Mouse (Mus musculus) small intestine, adult 2 months (tissue): Measurements from ENCODE around the gene Relt.

ENCODE experiments used
- CTCF ChIP-seq: fragments of 200-500 bp; IDR thresholded peaks from 2 replicates; pipeline ENCODE4 v1.5.1; 2012; ENCODE audit warnings: low read depth, mild to moderate bottlenecking, control low read depth, inconsistent platforms, low read length, moderate library complexity, mixed read lengths; ENCODE audit not compliant: insufficient replicate concordance, insufficient read length; ENCODE audit errors: extremely low read depth
- POLR2A ChIP-seq: fragments of 200-500 bp; IDR thresholded peaks from 2 replicates; pipeline ENCODE4 v1.6.1; 2012; ENCODE audit warnings: low read depth, mild to moderate bottlenecking, control low read depth, inconsistent platforms, low read length, moderate library complexity

- TF ChIP-seq POLR2A, result no peak
- TF ChIP-seq CTCF, result peak; percentile 33; the same call in 1 of the 2 replicates
These were observed 44.7 kb downstream of the Relt start for GRCm38 (mm10) chr7:100818401-100819064.
